Comparison of ENCODE assay signal across 27 mouse cellular contexts in the genomic region with DNA sequence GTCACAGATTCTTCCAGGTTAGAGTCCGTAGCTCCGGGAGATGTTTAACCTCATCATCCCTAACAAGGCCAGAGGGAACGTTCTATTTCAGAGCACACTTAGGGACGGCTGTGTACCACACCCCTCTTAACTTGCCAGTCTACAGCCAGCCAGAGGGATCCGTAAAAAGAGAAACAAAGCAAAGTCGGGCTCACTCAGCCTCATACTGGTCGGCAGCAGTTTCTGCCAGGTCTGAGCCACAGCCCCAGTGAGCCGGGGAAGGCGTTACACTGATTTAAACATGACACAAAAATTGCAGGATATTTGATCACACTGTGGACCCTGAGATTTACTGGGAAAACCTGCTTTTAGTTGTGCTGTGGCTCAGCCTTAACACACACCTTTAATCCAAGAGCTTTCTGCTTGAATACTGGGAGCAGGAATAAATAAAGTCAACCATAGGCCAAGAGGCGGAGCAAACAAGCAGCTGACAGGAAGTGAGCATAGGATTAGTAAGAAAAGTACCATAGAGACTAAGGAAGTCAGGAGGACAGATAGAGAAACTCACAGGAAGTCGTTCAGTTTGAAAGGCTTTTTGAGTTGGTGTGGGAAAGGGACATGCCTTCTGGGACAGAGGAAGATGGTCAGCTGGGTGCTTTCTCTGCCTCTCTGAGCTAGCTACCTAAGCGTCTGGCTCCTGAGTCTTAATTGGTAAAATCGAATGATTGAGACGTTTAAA. TPM values are rescaled to one million over a fixed set of nuclear protein-coding genes. Genes with fewer than 3 reads are reported as not detected.
DNase-seq lines count a peak whose midpoint lies in the region; ATAC-seq and TF ChIP-seq lines count a peak whose summit lies in the region.
"Had no signal": no experiment of that assay in that cellular context is flagged by ENCODE, and none has a peak within 500 bp of the region (broad histone marks: within the 10 kb centered on the region; RNA-seq: fewer than 3 reads in every experiment).

No protein-coding gene starts in this region.

- no peak overlapping the region for H3K4me2 ChIP-seq in embryonic facial prominence, embryonic 13.5 days
- H3K4me2 ChIP-seq in kidney, postnatal 0 days (ENCODE audit: low read length): no peak overlapping the region
- H3K4me2 ChIP-seq: embryonic facial prominence, embryonic 12.5 days; forebrain, embryonic 15.5 days; heart, embryonic 15.5 days; hindbrain, embryonic 15.5 days; liver, embryonic 13.5 days; neural tube, embryonic 15.5 days; stomach, embryonic 15.5 days had no signal

- TF ChIP-seq EP300 in ES-Bruce4 (IDR thresholded peaks at IDR 0.05; ENCODE audit: insufficient read depth, low read depth, low read length): no peak

- no peak for TF ChIP-seq CTCF in kidney, postnatal 0 days (IDR thresholded peaks at IDR 0.05; ENCODE audit: low read depth)
- TF ChIP-seq CTCF in ES-Bruce4 (IDR thresholded peaks at IDR 0.05; ENCODE audit: low read depth, low read length): no peak

- H3K4me3 ChIP-seq in embryonic facial prominence, embryonic 13.5 days: no peak overlapping the region
- no peak overlapping the region for H3K4me3 ChIP-seq in embryonic facial prominence, embryonic 10.5 days
- no peak overlapping the region for H3K4me3 ChIP-seq in kidney, postnatal 0 days (replicated peaks; ENCODE audit: low read depth, low read length)
- H3K4me3 ChIP-seq in ES-Bruce4 (ENCODE audit: low read depth, low read length): peak overlapping the region; percentile 79
- H3K4me3 ChIP-seq: embryonic facial prominence, embryonic 12.5 days; forebrain, embryonic 15.5 days; heart, embryonic 15.5 days; hindbrain, embryonic 15.5 days; liver, embryonic 13.5 days; neural tube, embryonic 15.5 days; stomach, embryonic 15.5 days had no signal

- H3K36me3 ChIP-seq in embryonic facial prominence, embryonic 13.5 days: peaks cover 43% of the 10 kb centered on the region
- peaks cover 52% of the 10 kb centered on the region for H3K36me3 ChIP-seq in embryonic facial prominence, embryonic 10.5 days (replicated peaks)
- H3K36me3 ChIP-seq in kidney, postnatal 0 days (ENCODE audit: insufficient read depth, low read length): peaks cover 26% of the 10 kb centered on the region
- no peaks in the 10 kb centered on the region for H3K36me3 ChIP-seq in ES-Bruce4 (ENCODE audit: control insufficient read depth, insufficient read depth, low read length, poor library complexity, severe bottlenecking)

- TF ChIP-seq POLR2A in ES-Bruce4 (IDR thresholded peaks at IDR 0.05; ENCODE audit: insufficient read depth, low read length): peak; percentile 33

- H3K9ac ChIP-seq in embryonic facial prominence, embryonic 13.5 days: no peak overlapping the region
- H3K9ac ChIP-seq in kidney, postnatal 0 days (ENCODE audit: low read depth, low read length): no peak overlapping the region
- peak overlapping the region; percentile 62 for H3K9ac ChIP-seq in ES-Bruce4 (ENCODE audit: low read depth, poor library complexity, severe bottlenecking)
- H3K9ac ChIP-seq: embryonic facial prominence, embryonic 12.5 days; forebrain, embryonic 15.5 days; heart, embryonic 15.5 days; hindbrain, embryonic 15.5 days; liver, embryonic 13.5 days; neural tube, embryonic 15.5 days; stomach, embryonic 15.5 days had no signal

- H3K27me3 ChIP-seq in embryonic facial prominence, embryonic 13.5 days: no peaks in the 10 kb centered on the region
- no peaks in the 10 kb centered on the region for H3K27me3 ChIP-seq in embryonic facial prominence, embryonic 10.5 days (replicated peaks; ENCODE audit: low read depth, poor library complexity, severe bottlenecking)
- H3K27me3 ChIP-seq in kidney, postnatal 0 days (ENCODE audit: insufficient read depth, low read length): no peaks in the 10 kb centered on the region
- H3K27me3 ChIP-seq in ES-Bruce4 (ENCODE audit: control insufficient read depth, insufficient read depth, low read length, poor library complexity, severe bottlenecking): no peaks in the 10 kb centered on the region
- H3K27me3 ChIP-seq: embryonic facial prominence, embryonic 12.5 days; forebrain, embryonic 15.5 days; heart, embryonic 15.5 days; hindbrain, embryonic 15.5 days; liver, embryonic 13.5 days; neural tube, embryonic 15.5 days; stomach, embryonic 15.5 days had no signal

- 80% methylated on average over 14 of the region's 14 CpGs for WGBS in embryonic facial prominence, embryonic 13.5 days
- 85% methylated on average over 14 of the region's 14 CpGs for WGBS in embryonic facial prominence, embryonic 10.5 days
- 85% methylated on average over 14 of the region's 14 CpGs for WGBS in kidney, postnatal 0 days

- H3K4me1 ChIP-seq in embryonic facial prominence, embryonic 13.5 days: peaks cover 10% of the 10 kb centered on the region
- H3K4me1 ChIP-seq in embryonic facial prominence, embryonic 10.5 days: peaks cover 20% of the 10 kb centered on the region
- 0 out of 2 replicates have a peak, but pooled peaks cover 8% of the 10 kb centered on the region for H3K4me1 ChIP-seq in kidney, postnatal 0 days (replicated peaks; ENCODE audit: insufficient read depth, low read length)
- H3K4me1 ChIP-seq in ES-Bruce4 (ENCODE audit: control insufficient read depth, insufficient read depth, low read length): peaks cover 6% of the 10 kb centered on the region
- H3K4me1 ChIP-seq: liver, embryonic 13.5 days had no signal

- ATAC-seq in embryonic facial prominence, embryonic 13.5 days (ENCODE audit: insufficient number of reproducible peaks, insufficient read depth, low FRiP score, low TSS enrichment, low read depth): no peak
- ATAC-seq in kidney, postnatal 0 days (replicated peaks; ENCODE audit: low FRiP score, low read depth): 0 out of 2 replicates have a peak, but pooled peaks have one; percentile 5
- ATAC-seq in monocyte, adult 5-6 weeks (replicated peaks; ENCODE audit: insufficient number of reproducible peaks, low FRiP score, low TSS enrichment, poor library complexity, severe bottlenecking): no peak
- ATAC-seq: CD4-positive, CD25-positive, alpha-beta regulatory T cell, adult 4 months; forebrain, embryonic 15.5 days; midbrain, embryonic 16.5 days had no signal

- no peak for DNase-seq in embryonic facial prominence, embryonic 10.5 days (ENCODE audit: low spot score)
- peak; percentile 70 for DNase-seq in kidney, postnatal 0 days (ENCODE audit: low spot score)
- DNase-seq in kidney, postnatal 25 days: no peak
- DNase-seq in adipocyte (ENCODE audit: low spot score): peak; percentile 29
- no peak for DNase-seq in layer of hippocampus, postnatal 36 days
- DNase-seq: adrenal gland, postnatal 10 days; cerebellum, adult 18-20 months; cerebellum, postnatal 14 days; heart, postnatal 4 days; kidney, postnatal 14 days; liver, embryonic 13.5 days; lung, adult 2 months; right cerebral cortex, adult 18-20 months; thymus, adult 2 months; thymus, postnatal 4 days had no signal

- no peaks in the 10 kb centered on the region for H3K9me3 ChIP-seq in embryonic facial prominence, embryonic 13.5 days
- H3K9me3 ChIP-seq in embryonic facial prominence, embryonic 10.5 days: no peaks in the 10 kb centered on the region
- no peaks in the 10 kb centered on the region for H3K9me3 ChIP-seq in kidney, postnatal 0 days (replicated peaks; ENCODE audit: low read length)
- no peaks in the 10 kb centered on the region for H3K9me3 ChIP-seq in ES-Bruce4 (replicated peaks; ENCODE audit: control insufficient read depth, insufficient read depth, low read length, poor library complexity, severe bottlenecking)
- H3K9me3 ChIP-seq: embryonic facial prominence, embryonic 12.5 days; forebrain, embryonic 15.5 days; heart, embryonic 15.5 days; hindbrain, embryonic 15.5 days; liver, embryonic 13.5 days; neural tube, embryonic 15.5 days; stomach, embryonic 15.5 days had no signal

- H3K27ac ChIP-seq in embryonic facial prominence, embryonic 13.5 days: peak overlapping the region; percentile 57
- H3K27ac ChIP-seq in embryonic facial prominence, embryonic 10.5 days (replicated peaks): no peak overlapping the region
- H3K27ac ChIP-seq in kidney, postnatal 0 days: no peak overlapping the region
- H3K27ac ChIP-seq in ES-Bruce4 (ENCODE audit: insufficient read depth, low read length): peak overlapping the region; percentile 91
- H3K27ac ChIP-seq: embryonic facial prominence, embryonic 12.5 days; forebrain, embryonic 15.5 days; heart, embryonic 15.5 days; hindbrain, embryonic 15.5 days; liver, embryonic 13.5 days; macrophage; neural tube, embryonic 15.5 days; stomach, embryonic 15.5 days had no signal

RNA-seq across cellular contexts. Expression of gene Ndufv3, which starts 11.7 kb away (rescaled TPM):
- 237 and 238 TPM in 2 replicates for polyA plus RNA-seq in embryonic facial prominence, embryonic 13.5 days (2015; fragmentation: Nextera tagmentation; extraction: Ambion mirVana)
- 242 and 244 TPM in 2 replicates for polyA plus RNA-seq in embryonic facial prominence, embryonic 10.5 days (2016; fragmentation: Nextera tagmentation; extraction: Ambion mirVana)
- 353 and 364 TPM in 2 replicates for polyA plus RNA-seq in kidney, postnatal 0 days (2015; fragmentation: Nextera tagmentation; extraction: Ambion mirVana)
- polyA plus RNA-seq in ES-Bruce4 (2011; ENCODE audit: insufficient read depth, insufficient read length, low read depth, missing spikeins): 116 and 122 TPM in 2 replicates
- total RNA-seq in monocyte, adult 5-6 weeks (2017): 166 to 246 TPM (median 210 TPM) in 3 replicates
- total RNA-seq in layer of hippocampus, postnatal 36 days (2021): 100 to 1,000 TPM; 267 to 275 TPM

RNA-seq across cellular contexts. Expression of gene Wdr4, which starts 11.8 kb away (rescaled TPM):
- polyA plus RNA-seq in embryonic facial prominence, embryonic 13.5 days (2015; fragmentation: Nextera tagmentation; extraction: Ambion mirVana): 35.7 and 39.0 TPM in 2 replicates
- polyA plus RNA-seq in embryonic facial prominence, embryonic 10.5 days (2016; fragmentation: Nextera tagmentation; extraction: Ambion mirVana): 67.7 and 73.5 TPM in 2 replicates
- 25.9 and 28.8 TPM in 2 replicates for polyA plus RNA-seq in kidney, postnatal 0 days (2015; fragmentation: Nextera tagmentation; extraction: Ambion mirVana)
- polyA plus RNA-seq in ES-Bruce4 (2011; ENCODE audit: insufficient read depth, insufficient read length, low read depth, missing spikeins): 24.0 and 25.0 TPM in 2 replicates
- total RNA-seq in monocyte, adult 5-6 weeks (2017): 4.3 to 6.1 TPM (median 5.3 TPM) in 3 replicates
- total RNA-seq in layer of hippocampus, postnatal 36 days (2021): 10 to 100 TPM; 19.5 to 22.6 TPM

RNA-seq across cellular contexts. Expression of gene Pknox1, which starts 32.9 kb away (rescaled TPM):
- 26.5 and 27.8 TPM in 2 replicates for polyA plus RNA-seq in embryonic facial prominence, embryonic 13.5 days (2015; fragmentation: Nextera tagmentation; extraction: Ambion mirVana)
- polyA plus RNA-seq in embryonic facial prominence, embryonic 10.5 days (2016; fragmentation: Nextera tagmentation; extraction: Ambion mirVana): 22.9 and 25.1 TPM in 2 replicates
- 21.5 and 24.6 TPM in 2 replicates for polyA plus RNA-seq in kidney, postnatal 0 days (2015; fragmentation: Nextera tagmentation; extraction: Ambion mirVana)
- polyA plus RNA-seq in ES-Bruce4 (2011; ENCODE audit: insufficient read depth, insufficient read length, low read depth, missing spikeins): 42.7 and 52.9 TPM in 2 replicates
- 26.9 to 32.1 TPM (median 29.4 TPM) in 3 replicates for total RNA-seq in monocyte, adult 5-6 weeks (2017)
- total RNA-seq in layer of hippocampus, postnatal 36 days (2021): 10 to 100 TPM; 14.6 to 17.2 TPM

Comparison
In these comparisons a context has a peak if more than half of its experiments do, and no peak if none do; other contexts are left out.
1. H3K27ac ChIP-seq: peak in embryonic facial prominence, embryonic 13.5 days (single experiment) and ES-Bruce4 (single experiment); none in embryonic facial prominence, embryonic 10.5 days (single experiment) and kidney, postnatal 0 days (single experiment).
2. DNase-seq: peak in kidney, postnatal 0 days (single experiment) and adipocyte (single experiment); none in embryonic facial prominence, embryonic 10.5 days (single experiment), kidney, postnatal 25 days (0 of 2) and layer of hippocampus, postnatal 36 days (0 of 2).